Mouse (Mus musculus) cortical plate, adult 2 months (tissue): ENCODE results near the gene Tex19.1.
"Not testable (repeated sequence)": the region's sequence is repeated elsewhere in the genome, so short reads cannot be mapped to it uniquely, and the experiment has no call there.

Source experiments
- CTCF ChIP-seq: fragments of 200-500 bp; IDR thresholded peaks from 2 replicates; pipeline ENCODE4 v1.5.1; 2011; ENCODE audit warnings: mild to moderate bottlenecking, control low read depth, low read length; ENCODE audit not compliant: insufficient read depth; ENCODE audit errors: extremely low read depth
- POLR2A ChIP-seq: fragments of 200-500 bp; IDR thresholded peaks from 2 replicates; pipeline ENCODE4 v1.6.1; 2011; ENCODE audit warnings: mild to moderate bottlenecking, low read length, control low read depth; ENCODE audit not compliant: insufficient read depth; ENCODE audit errors: extremely low read depth

DNA sequence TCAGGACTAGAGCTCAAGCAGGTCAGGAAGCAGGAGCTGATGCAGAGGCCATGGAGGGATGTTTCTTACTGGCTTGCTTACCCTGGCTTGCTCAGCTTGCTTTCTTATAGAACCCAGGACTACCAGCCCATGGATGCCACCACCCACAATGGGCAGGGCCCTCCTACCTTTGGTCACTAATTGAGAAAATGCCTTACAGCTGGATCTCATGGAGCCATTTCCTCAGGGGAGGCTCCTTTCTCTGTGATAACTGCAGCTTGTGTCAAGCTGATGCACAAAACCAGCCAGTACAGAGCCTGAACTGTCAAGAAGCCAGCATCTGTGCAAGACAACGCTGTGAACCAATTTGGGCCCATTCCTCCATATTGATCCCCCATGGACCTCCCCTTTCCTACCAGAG lies 38.7 kb upstream of the Tex19.1 start:
- not testable (repeated sequence) for TF ChIP-seq CTCF, POLR2A
